Mouse (Mus musculus) intestine, embryonic 14.5 days (tissue): ENCODE measurements around the gene Slc11a2. TPM values are rescaled to one million over a fixed set of nuclear protein-coding genes. Genes with fewer than 3 reads are reported as not detected.
"Not testable (repeated sequence)": the region's sequence is repeated elsewhere in the genome, so short reads cannot be mapped to it uniquely, and the experiment has no call there.

Source experiments
- ATAC-seq: fragments of 200-750 bp; cut with Nextera tagmentation; replicated peaks from 2 replicates; pipeline ENCODE4 v1.8.0; 2017; ENCODE audit warnings: low read depth, moderate number of reproducible peaks, moderate TSS enrichment, moderate library complexity; ENCODE audit not compliant: low FRiP score, low TSS enrichment
- DNase-seq: peaks from one replicate; pipeline ENCODE4 v3.0.0-alpha.2; 2018; ENCODE audit warnings: low spot score
- H3K27ac ChIP-seq: fragments of 300-500 bp; sonication (generic); 2 replicates; pipeline ENCODE4 v1.5.1; 2014; ENCODE audit warnings: low read depth, mild to moderate bottlenecking, control low read depth
- H3K27me3 ChIP-seq: fragments of 300-500 bp; sonication (generic); replicated peaks from 2 replicates; pipeline ENCODE4 v1.6.1; 2014; ENCODE audit warnings: low read length, control low read depth; ENCODE audit not compliant: control insufficient read depth, insufficient read depth
- H3K36me3 ChIP-seq: fragments of 300-500 bp; sonication (generic); 2 replicates; pipeline ENCODE4 v1.6.1; 2014; ENCODE audit warnings: low read length, control low read depth; ENCODE audit not compliant: control insufficient read depth, insufficient read depth
- H3K4me1 ChIP-seq: fragments of 300-500 bp; sonication (generic); replicated peaks from 2 replicates; pipeline ENCODE4 v1.6.1; 2014; ENCODE audit warnings: low read length, control low read depth, mixed read lengths; ENCODE audit not compliant: control insufficient read depth, insufficient read depth
- H3K4me2 ChIP-seq: fragments of 300-500 bp; sonication (generic); 2 replicates; pipeline ENCODE4 v1.6.1; 2014; ENCODE audit warnings: low read length
- H3K4me3 ChIP-seq: fragments of 300-500 bp; sonication (generic); 2 replicates; pipeline ENCODE4 v1.5.1; 2014; ENCODE audit warnings: low read depth, low read length, control low read depth, mixed read lengths
- H3K9ac ChIP-seq: fragments of 300-500 bp; sonication (generic); 2 replicates; pipeline ENCODE4 v1.6.1; 2014; ENCODE audit warnings: mild to moderate bottlenecking, low read length
- H3K9me3 ChIP-seq: fragments of 300-500 bp; sonication (generic); 2 replicates; pipeline ENCODE4 v1.6.1; 2016; ENCODE audit warnings: low read length, control low read depth; ENCODE audit not compliant: control insufficient read depth
- WGBS: fragments of 180-500 bp; shearing (Covaris S2); extraction: QIAGEN DNeasy Blood & Tissue Kit; methylation state at CpG from one replicate; pipeline ENCODE4 v1.1.7; 2014; 5-methylcytosine and 5-hydroxymethylcytosine counted together
- polyA plus RNA-seq: library from polyadenylated mRNA; unstranded; fragments of >200 nt; fragmentation: Nextera tagmentation; extraction: Ambion mirVana; gene quantifications from 2 replicates; pipeline ENCODE4 v1.2.1, GENCODE M21; 2014

Slc11a2 gene
- polyA plus RNA-seq, 1 experiment from 2014 or later = 20.6 TPM

DNA sequence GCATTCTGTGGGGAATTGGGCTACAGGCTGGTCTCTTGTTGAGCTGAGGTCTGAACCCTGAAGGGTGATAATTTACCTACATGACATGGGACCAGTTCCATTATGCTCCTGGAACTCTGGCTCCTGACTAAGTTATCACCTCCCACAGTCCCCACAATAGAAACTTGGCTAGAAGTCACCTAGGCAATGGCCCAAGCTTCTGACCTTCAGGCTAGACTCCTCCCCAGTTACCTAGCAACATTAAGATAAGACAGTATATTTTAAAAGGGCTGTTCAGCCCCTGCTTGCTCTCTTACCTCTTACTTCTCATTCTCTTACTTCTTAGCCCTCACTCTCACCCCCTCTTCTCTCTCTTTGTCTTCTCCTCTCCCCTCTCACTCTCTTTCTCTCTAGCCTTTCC is 79.4 kb downstream of the Slc11a2 start:
- Histone ChIP-seq H3K4me1 (peaks cover 6% of the 10 kb centered on the region; the same call in 1 of the 2 replicates), H3K27ac (no peak overlapping the region), H3K9ac (no peak overlapping the region), H3K4me3 (no peak overlapping the region), H3K4me2 (no peak overlapping the region), H3K36me3 (no peaks in the 10 kb centered on the region), H3K27me3 (no peaks in the 10 kb centered on the region), H3K9me3 (no peaks in the 10 kb centered on the region)
- no peak for DNase-seq
- ATAC-seq = no peak

DNA sequence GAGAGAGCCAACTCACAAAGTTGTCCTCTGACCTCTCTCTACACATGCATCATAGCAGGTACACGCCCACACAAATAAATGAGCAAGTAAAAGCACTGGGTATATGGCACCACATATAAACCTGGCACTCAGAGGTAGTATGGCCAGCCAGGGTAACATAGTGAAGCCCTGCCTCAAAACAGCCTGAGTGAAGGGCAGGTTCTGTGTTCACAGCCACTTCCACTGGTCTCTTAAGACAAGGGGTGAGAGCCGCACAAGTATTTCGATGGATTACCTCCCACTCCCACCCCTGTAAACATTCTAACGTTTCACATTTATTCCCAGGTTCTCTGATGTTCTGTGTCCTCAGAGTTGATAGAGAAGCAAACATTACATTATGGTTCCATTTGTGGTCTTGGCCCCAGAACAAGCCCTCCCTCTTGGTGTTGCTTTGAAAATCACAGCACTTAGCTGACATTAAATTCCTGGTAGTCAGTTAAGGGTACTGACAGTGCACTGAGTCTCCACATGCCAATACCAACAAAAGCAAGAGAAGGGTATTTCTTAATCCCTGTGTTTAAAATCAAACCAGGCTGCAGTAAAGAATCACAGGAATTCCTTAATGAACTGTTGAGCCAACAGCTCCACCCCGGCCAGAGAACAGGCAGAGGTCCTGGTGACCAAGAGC is 83.4 kb downstream of the Slc11a2 start:
- 40% methylated on average over 4 of the region's 5 CpGs for WGBS
- not testable (repeated sequence) for H3K9me3 ChIP-seq, DNase-seq, ATAC-seq, H3K36me3 ChIP-seq, H3K4me3 ChIP-seq, H3K4me2 ChIP-seq, H3K9ac ChIP-seq, H3K27ac ChIP-seq, H3K27me3 ChIP-seq, H3K4me1 ChIP-seq

Other genes with a start within 250 kb of the Slc11a2 start
- 43.7 and 47.4 TPM in 2 replicates for gene Atf1, start 197.3 kb downstream of the Slc11a2 start, polyA plus RNA-seq
- not detected in 2 replicates for gene Tmprss12, start 144.2 kb downstream of the Slc11a2 start, polyA plus RNA-seq
- 4.1 and 4.7 TPM in 2 replicates for gene Mettl7a1, start 120.9 kb downstream of the Slc11a2 start, polyA plus RNA-seq
- gene Mettl7a3, start 90.1 kb downstream of the Slc11a2 start, polyA plus RNA-seq = 0.12 TPM in 1 of 2 replicates, not detected in the other
- not detected in 2 replicates for gene Methig1, start 71.9 kb downstream of the Slc11a2 start, polyA plus RNA-seq
- not detected in 2 replicates for gene Mettl7a2, start 71.9 kb downstream of the Slc11a2 start, polyA plus RNA-seq
- not detected in 2 replicates for gene Higd1c, start 60.5 kb downstream of the Slc11a2 start, polyA plus RNA-seq
- gene Gm5475, start 2.9 kb downstream of the Slc11a2 start, polyA plus RNA-seq = not detected in 2 replicates
- gene Letmd1, start 44.0 kb upstream of the Slc11a2 start, polyA plus RNA-seq = 38.5 and 40.1 TPM in 2 replicates
- 11.3 and 13.5 TPM in 2 replicates for gene Csrnp2, start 70.4 kb upstream of the Slc11a2 start, polyA plus RNA-seq
- 20.0 and 23.7 TPM in 2 replicates for gene Tfcp2, start 126.9 kb upstream of the Slc11a2 start, polyA plus RNA-seq
- 6.9 and 7.6 TPM in 2 replicates for gene Pou6f1, start 174.9 kb upstream of the Slc11a2 start, polyA plus RNA-seq
- 269 and 284 TPM in 2 replicates for gene Dazap2, start 190.3 kb upstream of the Slc11a2 start, polyA plus RNA-seq
- gene Smagp, start 211.9 kb upstream of the Slc11a2 start, polyA plus RNA-seq = 31.1 and 36.2 TPM in 2 replicates
- 5.7 and 6.4 TPM in 2 replicates for gene Bin2, start 244.5 kb upstream of the Slc11a2 start, polyA plus RNA-seq